Mouse (Mus musculus) bone marrow macrophage, adult 2 months (primary cell): ENCODE measurements around the gene Mrps7. TPM values are rescaled to one million over a fixed set of nuclear protein-coding genes. Genes with fewer than 3 reads are reported as not detected.

Experiments
- H3K27ac ChIP-seq: 2 replicates; pipeline ENCODE4 v1.5.1; 2012; ENCODE audit warnings: low read depth, low read length; ENCODE audit not compliant: insufficient read depth
- H3K4me1 ChIP-seq: 2 replicates; pipeline ENCODE4 v1.6.1; 2012; ENCODE audit warnings: low read length; ENCODE audit not compliant: control insufficient read depth, insufficient read depth
- H3K4me3 ChIP-seq: 2 replicates; pipeline ENCODE4 v1.5.1; 2012; ENCODE audit warnings: mild to moderate bottlenecking, low read length, moderate library complexity; ENCODE audit not compliant: insufficient read depth
- CTCF ChIP-seq: IDR thresholded peaks from 2 replicates; pipeline ENCODE4 v1.5.1; 2012; ENCODE audit warnings: low read depth, mild to moderate bottlenecking, low read length, moderate library complexity
- POLR2A ChIP-seq: IDR thresholded peaks from 2 replicates; pipeline ENCODE4 v1.6.1; 2012; ENCODE audit warnings: mild to moderate bottlenecking, low read depth, low read length, borderline replicate concordance
- polyA plus RNA-seq: library from polyadenylated mRNA; stranded (reverse); fragments of >200 nt; gene quantifications from 2 replicates; pipeline ENCODE4 v1.2.4, GENCODE M21; 2012; ENCODE audit not compliant: missing spikeins, insufficient read depth, insufficient read length

The Mrps7 gene
- polyA plus RNA-seq, 1 experiment: 33.1 TPM

- TF ChIP-seq CTCF (no peak), POLR2A (no peak)
- Histone ChIP-seq H3K4me1 (peaks cover 26% of the 10 kb centered on the region), H3K4me3 (no peak overlapping the region), H3K27ac (no peak overlapping the region)
These were observed 11.5 kb downstream of the Mrps7 start for GRCm38 (mm10) chr11:115615108-115615825.

- TF ChIP-seq CTCF (no peak), POLR2A (no peak)
- no peak overlapping the region for H3K4me3 ChIP-seq
- peaks cover 26% of the 10 kb centered on the region for H3K4me1 ChIP-seq
- no peak overlapping the region for H3K27ac ChIP-seq
These were observed 12.2 kb downstream of the Mrps7 start for GRCm38 (mm10) chr11:115615875-115616274.

DNA sequence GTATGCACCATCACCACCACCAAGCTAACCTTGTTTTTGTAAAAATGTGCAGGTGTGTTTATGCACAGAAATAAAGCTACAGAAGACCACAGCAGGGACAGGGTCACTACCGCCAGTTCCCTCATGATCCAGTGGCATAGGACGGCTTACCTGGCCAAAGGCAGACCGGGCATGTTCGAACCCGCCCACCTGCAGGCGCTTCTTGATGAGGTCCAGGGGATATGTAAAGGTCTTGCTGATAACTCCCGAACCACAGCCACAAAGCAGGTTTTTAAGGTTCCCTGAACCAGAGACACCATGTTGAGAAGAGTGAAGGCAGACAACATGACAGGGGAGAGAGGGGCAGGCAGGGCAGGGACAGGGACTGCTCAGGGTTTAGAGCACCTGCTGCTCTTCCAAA, 12.6 kb downstream of the Mrps7 start:
- Histone ChIP-seq H3K27ac (no peak overlapping the region), H3K4me3 (no peak overlapping the region), H3K4me1 (peaks cover 22% of the 10 kb centered on the region)
- TF ChIP-seq CTCF (no peak), POLR2A (no peak)

GRCm38 (mm10) chr11:115616893-115617292, 13.2 kb downstream of the Mrps7 start:
- no peak for TF ChIP-seq CTCF
- no peak for TF ChIP-seq POLR2A
- Histone ChIP-seq H3K27ac (no peak overlapping the region), H3K4me3 (no peak overlapping the region), H3K4me1 (peaks cover 16% of the 10 kb centered on the region)

DNA sequence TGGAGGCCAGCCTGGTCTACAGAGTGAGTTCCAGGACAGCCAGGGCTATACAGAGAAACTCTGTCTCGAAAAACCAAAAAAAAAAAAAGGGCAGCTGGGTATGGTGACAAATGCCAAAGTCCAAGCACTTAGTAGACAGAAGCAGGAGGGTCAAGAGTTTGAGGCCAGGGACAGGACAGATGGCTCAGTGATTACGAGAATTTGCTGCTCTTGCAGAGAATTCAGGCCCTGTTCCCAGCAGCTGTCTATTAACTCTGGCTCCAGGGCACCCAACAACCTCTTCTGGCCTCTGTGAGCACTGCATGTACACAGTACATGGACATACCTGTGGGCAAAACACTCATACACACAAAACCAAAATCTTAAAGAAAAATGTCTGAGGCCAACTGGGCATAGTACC, 14.3 kb downstream of the Mrps7 start:
- Histone ChIP-seq H3K4me1 (peaks cover 15% of the 10 kb centered on the region), H3K4me3 (no peak overlapping the region), H3K27ac (no peak overlapping the region)
- TF ChIP-seq POLR2A: no peak

- no peak for TF ChIP-seq CTCF
- TF ChIP-seq POLR2A: no peak
- H3K27ac ChIP-seq: no peak overlapping the region
- H3K4me1 ChIP-seq: peaks cover 8% of the 10 kb centered on the region
- no peak overlapping the region for H3K4me3 ChIP-seq
These were observed 15.2 kb downstream of the Mrps7 start for GRCm38 (mm10) chr11:115618732-115619516.

- Histone ChIP-seq H3K4me1 (no peaks in the 10 kb centered on the region; the same call in 1 of the 2 replicates), H3K27ac (no peak overlapping the region), H3K4me3 (no peak overlapping the region)
- TF ChIP-seq POLR2A: no peak
- TF ChIP-seq CTCF: no peak
These were observed 16.2 kb downstream of the Mrps7 start for GRCm38 (mm10) chr11:115619949-115620348.

DNA sequence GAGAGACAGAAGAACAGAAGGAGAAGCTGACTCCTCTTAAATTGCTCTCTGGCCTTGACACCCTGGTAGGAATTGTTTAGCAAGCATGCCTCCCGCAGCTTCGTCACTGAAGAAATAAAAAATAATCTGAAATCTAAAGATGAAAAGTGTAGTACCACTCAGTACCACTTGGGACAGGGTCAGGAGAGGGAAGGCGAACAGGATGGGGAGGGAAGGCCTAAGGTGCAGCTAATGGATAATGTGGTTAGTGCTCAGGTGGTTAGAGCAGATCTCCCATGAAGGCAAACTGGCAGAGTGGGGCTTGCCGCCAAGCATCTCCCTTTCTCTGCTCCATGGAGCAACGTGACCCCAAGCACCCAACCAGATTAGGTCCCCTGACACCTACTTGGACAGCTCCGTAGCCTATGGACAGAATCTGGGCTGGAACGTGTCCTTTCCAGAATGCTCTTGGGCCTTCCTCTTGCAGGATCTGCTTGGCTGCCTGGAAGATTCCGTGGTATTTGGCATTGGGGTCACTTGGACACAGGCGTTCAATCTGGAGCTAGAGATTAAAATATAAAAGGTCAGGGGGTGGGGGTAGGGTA, 19.9 kb downstream of the Mrps7 start:
- TF ChIP-seq CTCF (no peak), POLR2A (no peak)
- Histone ChIP-seq H3K4me3 (no peak overlapping the region), H3K27ac (no peak overlapping the region), H3K4me1 (peaks cover 8% of the 10 kb centered on the region)

DNA sequence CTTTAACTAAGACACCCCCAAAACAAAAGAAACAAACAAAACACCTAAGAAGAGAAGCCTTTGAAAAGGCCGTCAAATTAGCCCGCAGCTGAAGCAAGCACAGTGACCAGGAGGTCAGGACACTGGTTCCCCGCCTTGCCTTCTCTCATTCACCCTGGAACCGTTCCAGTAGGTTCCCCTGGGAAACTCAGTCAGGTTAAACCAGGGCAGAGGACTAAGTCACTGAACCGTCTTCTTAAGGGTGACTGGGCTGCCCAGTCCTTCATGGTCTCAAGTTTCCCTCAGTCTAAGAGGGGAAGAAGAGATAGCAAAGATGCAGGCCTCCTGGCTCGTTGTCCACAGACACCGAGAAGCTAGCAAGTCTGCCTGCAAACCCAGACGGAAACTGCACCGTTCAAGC, 22.2 kb downstream of the Mrps7 start:
- no peak for TF ChIP-seq CTCF
- TF ChIP-seq POLR2A: no peak
- peaks cover 20% of the 10 kb centered on the region for H3K4me1 ChIP-seq
- no peak overlapping the region for H3K27ac ChIP-seq
- no peak overlapping the region for H3K4me3 ChIP-seq

GRCm38 (mm10) chr11:115626824-115627616, 23.3 kb downstream of the Mrps7 start:
- Histone ChIP-seq H3K27ac (no peak overlapping the region), H3K4me1 (peaks cover 24% of the 10 kb centered on the region), H3K4me3 (peak overlapping the region; percentile 91)
- TF ChIP-seq POLR2A (no peak), CTCF (no peak)
